Mouse (Mus musculus) cerebellum, adult 9-10 months (tissue): ENCODE data around the gene Vmn1r89.

Source experiments
- DNase-seq: peaks from one replicate; pipeline ENCODE4 v3.0.0; 2022

Gene Vmn1r89

DNA sequence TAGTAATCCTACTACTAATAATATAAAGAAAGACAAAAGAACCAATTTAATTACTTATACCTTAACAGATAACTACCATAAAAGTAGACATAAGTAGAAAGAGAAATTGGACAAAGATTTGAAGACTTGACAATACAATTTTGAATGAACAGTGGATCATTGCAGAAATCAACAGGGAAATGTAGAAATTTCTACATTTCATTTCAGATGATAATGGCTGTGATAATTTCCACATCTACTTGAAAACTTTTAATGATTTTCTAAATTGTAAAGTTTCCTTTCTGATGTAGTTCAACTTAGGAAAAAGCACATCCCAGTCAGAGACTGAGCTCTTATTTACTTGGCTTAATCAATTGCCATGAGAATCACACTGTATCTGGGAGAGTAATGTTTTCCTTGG, at the start of gene Vmn1r89:
Vmn1r89 (plus strand) TSS at position 301 of the 400 bp plus-strand sequence.
- DNase-seq: no peak

DNA sequence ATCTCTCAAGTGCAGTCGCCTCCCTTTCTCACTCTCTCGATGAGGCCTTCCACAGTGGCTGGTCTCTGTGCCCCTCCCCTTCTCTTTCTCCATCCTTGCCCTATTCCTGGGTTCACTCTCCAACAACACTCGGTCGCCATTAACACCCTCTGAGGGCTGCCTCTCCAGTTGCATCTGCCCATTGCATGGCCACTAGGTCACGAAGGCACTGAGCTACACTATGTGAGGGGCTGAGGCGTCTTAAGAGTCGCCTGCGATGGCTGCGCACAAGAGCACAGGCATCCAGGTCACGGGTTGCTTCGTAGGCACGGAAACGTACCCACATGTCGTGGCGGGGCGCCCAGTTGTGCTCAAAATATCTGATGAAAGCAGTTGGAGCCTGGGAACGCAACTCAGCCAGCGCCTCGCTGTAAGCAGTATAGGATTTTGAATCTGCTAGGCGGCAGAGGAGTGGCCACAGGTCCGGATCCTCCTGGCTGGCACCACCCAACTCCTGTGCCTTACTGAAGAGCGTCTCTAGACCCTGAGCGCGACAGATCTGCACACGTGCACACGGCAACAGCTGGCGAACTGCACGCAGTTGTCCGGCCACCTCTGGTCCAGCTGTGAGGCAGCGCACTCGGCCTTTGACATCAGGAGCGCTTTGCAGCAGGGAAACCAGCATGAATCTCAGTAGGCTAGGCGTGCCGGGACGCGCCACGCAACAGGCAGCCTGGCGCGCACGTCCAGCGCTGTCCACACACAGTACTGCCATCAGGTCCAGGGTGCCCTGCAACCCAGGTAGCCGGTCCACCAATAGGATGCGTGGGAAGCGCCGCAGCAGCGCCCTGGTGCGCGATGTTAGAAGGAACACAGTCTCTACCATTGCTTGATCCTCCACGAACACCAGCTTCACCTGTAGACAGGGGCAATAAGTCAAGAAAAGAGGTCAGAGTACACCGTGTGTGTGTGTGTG, 48.2 kb downstream of the Vmn1r89 start:
- no peak for DNase-seq

DNA sequence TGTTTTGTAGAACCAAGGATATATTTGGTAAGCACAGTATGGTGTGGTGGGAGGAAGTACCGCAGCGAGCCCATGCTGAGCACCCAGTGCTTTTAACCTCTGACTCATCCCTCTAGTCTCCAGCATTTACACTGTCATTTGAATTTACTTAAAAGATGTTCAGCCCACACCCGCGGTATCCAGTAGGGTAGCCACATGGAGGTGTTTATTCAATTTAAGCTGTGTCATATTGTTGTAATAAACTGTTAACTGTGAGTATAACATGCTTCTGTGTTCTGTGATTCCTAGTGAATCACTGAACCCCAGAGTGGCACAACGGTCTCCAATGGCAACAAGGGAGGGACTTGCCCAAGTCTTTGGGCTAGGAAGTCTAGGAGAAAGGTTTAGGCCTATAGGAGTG, 51.0 kb downstream of the Vmn1r89 start:
- no peak for DNase-seq

DNA sequence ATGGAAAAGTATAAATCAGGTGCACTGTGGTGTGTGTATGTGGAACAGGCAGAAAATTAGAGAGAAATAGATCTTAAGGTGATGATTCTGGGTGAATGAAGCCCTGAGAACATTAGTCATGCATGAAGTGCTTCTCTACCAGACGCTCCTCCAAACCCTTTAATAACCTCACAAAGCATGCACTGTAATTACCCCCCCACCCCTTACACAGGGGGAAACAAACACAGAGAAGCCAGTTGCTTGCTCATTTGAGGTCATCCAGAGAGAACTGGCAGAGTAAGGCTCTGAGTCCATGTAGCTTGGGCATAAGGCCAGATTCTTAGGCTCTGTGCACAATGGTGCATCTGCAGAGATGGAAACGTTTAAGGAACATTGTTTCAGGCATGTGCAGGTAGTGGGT, 51.6 kb downstream of the Vmn1r89 start:
- no peak for DNase-seq

DNA sequence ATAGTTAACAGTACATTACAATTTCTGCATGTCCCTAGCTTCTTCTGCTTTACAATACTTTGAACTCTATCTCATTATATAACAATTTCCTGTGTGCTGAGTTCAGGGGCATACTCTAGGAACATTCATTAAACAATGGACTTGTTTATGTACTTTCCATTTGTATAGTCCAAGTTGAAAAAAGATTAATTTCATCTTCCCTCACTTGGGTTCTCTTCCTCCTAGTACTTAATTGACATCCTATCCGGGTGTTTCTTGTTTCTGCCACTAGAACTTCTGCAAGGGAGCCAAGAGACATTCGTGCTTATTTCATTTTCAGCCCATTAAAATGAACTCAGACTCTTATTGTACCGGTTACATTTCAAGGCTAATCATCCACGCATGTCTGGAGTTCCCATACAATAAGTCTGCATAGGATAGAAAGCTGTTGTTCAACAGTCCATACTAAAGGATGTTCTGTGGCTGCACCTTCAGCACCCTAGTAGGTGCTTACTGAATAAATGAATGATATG, 56.0 kb downstream of the Vmn1r89 start:
- no peak for DNase-seq

DNA sequence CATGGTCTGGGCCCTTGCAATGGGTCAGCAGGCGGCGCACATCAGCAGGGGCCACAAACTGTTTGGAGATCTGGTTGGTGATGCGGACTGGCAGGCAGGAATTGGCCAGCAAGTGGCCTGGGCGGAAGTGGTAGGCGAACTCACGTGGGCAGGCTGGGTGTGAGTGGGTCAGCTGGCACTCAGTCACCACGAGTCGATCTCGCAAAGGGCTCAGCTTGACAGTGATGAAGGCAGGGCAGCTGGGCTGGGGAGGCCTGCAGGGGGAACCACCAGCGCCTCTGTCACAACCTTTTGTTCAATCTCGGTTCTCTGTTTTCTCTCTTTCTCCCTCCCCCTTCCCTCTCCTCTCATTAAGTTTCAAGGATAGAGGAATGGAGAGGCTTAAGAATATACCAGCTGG, 56.6 kb downstream of the Vmn1r89 start:
- DNase-seq: no peak
